Mouse (Mus musculus): ENCODE data around the gene Gpr171.

The Gpr171 gene

GRCm38 (mm10) chr3:59054834-59055535 is 46.6 kb downstream of the Gpr171 start:
- DNase-seq (ENCODE audit: low read depth, low spot score), result no peak

Measured in 3T3-L1 (cell line).